Mouse (Mus musculus): Measurements from ENCODE around the gene Shank3. TPM values are rescaled to one million over a fixed set of nuclear protein-coding genes. Genes with fewer than 3 reads are reported as not detected.

Shank3 gene
- total RNA-seq, 2 experiments from 2014 or later = 220 TPM

DNA sequence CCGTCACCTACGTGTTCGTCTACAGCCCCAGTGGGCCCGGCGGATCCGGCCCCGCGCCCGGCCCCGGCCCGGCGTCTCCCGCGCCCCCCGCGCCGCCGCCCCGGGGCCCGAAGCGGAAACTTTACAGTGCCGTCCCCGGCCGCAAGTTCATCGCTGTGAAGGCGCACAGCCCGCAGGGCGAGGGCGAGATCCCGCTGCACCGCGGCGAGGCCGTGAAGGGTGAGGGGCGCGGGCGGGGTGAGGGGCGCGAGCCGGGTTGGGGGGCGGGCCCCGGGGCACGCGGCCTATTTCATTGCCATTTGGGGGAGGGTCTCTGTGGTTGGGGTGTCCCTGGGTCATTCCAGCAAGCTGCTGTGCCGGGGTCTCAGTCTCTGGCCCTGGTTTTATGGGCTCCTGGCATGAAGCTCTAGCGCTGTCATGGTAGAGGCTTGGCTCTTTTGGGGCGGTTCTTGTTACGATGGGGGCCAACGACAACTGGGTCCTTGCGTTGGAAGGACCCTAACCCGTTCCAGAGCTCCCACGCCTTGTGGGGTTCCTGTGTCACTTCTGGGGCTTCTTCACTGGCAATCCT, 24.7 kb downstream of the Shank3 start:
- DNase-seq (ENCODE audit: low spot score in 2 of 2) = no peak

DNA sequence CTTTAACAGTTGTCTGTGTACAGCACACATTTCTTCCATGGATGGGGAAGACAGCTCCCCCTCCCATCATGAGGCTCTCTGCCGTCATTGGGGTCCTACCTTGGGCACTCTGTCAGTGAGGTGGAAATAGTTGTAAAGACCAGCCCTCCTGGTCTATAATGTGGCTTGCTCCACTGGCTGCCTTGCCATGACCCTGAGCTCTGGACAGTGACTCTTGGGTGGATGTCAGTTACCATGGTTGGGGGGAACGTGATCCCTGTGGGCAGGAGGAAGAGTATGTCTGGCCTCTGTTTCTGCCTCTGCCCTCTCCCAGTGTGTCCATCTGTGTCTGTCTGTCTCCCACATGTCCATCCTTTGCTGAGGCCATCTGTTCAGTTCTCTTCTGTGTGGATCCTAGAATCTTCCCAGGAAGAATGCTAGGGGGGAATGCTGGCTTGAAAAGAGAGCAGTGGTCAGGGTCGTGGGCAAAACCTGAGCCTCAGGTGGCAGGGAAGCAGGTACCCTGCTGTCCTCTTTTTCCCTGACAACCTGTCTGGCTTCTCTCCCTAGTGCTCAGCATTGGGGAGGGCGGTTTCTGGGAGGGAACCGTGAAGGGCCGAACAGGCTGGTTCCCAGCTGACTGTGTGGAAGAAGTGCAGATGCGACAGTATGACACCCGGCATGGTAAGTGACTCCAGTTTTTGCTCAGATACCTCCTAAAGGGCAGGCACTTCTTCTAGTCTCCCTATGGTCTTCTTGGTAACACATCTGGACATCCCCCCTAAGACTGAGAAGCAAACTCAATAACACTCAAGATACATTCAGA, 25.4 kb downstream of the Shank3 start:
- no peak for DNase-seq (ENCODE audit: low spot score in 2 of 2)

DNA sequence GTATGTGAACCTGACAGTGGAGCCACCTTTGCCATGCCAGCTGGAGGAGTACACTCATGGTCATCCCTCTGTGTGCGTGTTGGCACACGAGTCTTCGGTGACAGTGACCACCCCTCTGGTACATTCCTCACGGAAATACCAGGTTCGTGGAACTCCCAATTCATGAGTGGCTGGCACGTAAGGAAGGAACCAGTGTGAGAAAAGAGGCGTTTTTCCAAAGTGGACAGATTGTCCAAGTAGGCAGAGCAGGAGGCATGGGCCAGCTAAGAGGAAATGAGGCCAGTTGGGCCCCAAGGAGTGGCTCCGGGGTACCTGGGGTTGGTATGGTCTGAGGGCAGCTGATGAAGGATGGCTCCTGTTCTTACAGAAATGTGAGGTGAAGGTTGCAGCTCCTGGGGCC, 26.0 kb downstream of the Shank3 start:
- DNase-seq (ENCODE audit: low spot score in 2 of 2) = no peak

DNA sequence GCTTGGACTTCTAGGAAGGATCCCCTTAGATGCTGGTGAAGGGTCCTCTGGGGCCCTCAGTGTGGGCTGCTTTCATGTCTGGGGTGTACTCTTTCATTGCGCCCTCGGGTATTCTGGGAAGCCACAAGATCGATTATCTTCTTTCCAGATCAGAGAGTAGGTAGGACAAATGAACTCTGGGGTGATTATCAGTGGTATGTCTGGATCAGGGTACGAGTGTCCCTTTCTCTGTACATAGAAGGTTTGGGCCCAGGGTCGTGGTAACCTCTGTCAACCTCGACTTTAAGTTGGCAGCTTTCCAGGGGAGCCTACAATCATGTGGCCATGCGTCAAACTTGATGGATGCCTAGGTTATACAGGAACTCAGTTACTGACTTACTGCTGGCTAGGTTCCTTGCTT, 26.5 kb downstream of the Shank3 start:
- DNase-seq (ENCODE audit: low spot score in 2 of 2) = no peak

DNA sequence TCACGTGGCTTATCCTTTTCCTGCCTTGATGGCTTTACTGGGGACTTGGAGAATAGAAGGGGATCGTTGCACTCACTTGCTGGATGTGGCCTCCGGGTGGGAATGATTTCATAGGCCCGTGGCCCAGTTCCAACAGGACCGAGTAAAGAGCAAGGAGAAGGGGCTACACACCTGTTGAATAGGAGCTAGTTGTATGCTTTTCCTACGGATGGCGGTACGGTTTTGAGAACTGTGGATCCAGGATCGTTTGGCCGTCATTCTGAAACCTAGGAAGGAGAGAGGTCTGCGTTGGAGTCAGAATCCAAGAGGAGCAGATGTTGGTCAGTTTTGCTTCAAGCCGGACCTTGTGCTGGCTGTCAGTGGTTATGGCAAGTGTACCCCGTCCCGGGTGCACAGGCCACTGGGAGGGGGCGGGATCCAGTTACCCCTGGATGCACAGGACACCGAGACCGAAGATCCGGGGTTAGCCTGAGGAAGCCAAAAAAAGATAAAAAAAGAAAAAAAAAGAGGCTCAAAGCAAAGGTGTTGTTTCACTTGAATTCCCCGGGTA, 27.4 kb downstream of the Shank3 start:
- DNase-seq (ENCODE audit: low spot score in 2 of 2) = no peak

DNA sequence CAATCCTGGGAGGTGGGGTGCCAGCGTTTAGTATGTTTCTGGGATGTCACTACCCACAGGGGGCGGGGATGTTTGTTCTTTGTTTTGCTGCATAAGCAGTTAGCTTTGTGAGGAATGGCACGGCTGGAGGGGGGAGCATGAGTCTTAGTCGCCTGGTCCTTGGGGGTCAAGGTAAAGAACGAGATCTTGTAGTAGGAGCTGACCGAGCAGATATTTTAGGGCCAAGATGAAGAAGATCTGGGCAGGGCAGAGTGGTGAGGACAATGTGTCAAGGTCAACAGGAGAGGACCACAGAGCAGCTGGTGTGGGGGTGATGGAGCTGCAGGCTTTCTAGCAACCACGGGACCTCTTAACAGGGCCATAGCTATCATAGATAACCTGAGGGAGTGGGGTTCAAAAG, 28.0 kb downstream of the Shank3 start:
- no peak for DNase-seq (ENCODE audit: low spot score in 2 of 2)

DNA sequence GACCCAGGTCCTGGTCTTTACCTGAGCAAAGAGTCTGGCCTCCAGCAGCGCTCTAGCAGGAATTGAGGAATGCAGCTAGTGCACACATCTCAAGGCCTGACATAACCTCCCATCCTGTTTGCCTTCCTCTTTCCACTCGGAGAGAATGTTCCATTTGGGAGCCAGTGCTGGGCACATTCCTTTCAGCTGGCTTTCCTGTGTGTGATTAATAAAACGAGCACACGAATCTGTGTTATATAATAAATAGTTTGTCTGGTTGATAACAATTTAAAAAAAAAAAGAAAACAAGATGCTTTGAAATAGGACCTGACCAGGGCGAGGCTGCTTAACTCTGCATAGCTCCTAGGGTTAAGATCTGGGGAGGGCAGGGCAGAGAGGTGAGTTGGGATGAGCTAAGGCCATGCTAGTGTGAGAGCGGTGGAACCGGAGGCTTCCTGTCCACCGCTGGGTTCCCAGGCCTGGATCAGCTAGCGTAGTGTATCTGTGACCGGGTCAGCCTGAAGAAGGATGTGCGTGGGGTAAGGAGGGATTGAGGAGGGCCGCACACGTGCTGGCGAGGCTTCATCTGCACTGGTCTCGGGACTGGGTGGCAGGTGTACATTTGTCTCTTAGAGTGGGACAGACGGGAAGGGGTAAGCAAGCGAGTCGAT, 28.9 kb downstream of the Shank3 start:
- no peak for DNase-seq (ENCODE audit: low spot score in 2 of 2)

DNA sequence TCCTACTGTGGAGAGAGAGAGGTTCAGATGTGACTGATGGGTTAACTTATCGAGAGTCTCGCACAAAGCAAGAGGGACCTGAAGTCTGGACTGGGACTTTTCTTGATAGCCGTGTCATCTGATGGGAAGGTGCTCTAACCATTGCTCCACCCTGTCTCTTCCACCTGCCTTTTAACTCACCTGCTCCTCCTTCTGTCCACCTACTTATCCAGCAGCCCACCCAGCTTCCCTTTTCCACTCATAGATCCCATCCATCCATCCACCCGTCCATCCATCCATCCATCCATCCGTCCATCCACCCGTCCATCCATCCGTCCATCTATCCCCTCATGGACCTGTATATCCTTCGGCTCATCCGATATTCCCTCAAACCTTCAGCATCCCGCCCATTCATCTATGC, 29.5 kb downstream of the Shank3 start:
- DNase-seq (ENCODE audit: low spot score in 2 of 2) = no peak

DNA sequence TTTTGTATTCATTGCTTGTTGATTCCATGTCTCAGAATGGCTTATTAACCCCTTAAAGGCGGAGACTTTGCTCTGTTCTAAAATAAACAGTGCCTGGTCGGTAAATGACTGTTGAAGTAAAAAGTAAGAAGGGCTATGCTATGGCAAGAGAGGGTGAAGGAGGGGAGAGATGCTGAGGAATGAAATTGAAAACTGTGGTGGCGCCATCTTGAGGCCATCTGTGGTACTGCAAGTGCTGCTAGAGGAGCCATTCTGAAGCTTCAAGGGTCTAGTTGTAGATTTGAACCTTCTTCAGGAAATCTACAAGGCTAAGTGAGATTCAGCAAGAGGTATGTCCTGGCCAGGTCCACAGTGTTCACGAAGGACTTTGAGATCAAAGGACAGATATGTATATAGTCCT, 30.9 kb downstream of the Shank3 start:
- DNase-seq (ENCODE audit: low spot score in 2 of 2) = peak; percentile 77 to 84

DNA sequence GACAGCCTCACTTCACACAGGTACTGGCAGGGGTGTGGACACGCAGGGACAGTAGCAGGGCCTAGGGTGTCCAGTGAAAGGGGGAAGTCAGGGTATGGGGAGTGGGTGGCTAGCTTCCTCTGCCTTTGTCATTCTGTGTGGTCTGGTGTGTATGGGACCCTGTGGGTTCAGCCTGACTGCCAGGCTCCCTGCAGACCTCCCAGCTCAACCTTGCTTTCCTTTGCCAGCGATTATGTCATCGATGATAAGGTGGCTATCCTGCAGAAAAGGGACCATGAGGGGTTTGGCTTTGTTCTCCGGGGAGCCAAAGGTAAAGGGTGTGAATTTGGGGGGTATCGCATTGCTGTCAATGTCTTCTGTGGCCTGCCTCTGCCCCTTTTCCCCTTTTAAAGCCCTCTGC, 32.0 kb downstream of the Shank3 start:
- no peak for DNase-seq (ENCODE audit: low spot score in 2 of 2)

DNA sequence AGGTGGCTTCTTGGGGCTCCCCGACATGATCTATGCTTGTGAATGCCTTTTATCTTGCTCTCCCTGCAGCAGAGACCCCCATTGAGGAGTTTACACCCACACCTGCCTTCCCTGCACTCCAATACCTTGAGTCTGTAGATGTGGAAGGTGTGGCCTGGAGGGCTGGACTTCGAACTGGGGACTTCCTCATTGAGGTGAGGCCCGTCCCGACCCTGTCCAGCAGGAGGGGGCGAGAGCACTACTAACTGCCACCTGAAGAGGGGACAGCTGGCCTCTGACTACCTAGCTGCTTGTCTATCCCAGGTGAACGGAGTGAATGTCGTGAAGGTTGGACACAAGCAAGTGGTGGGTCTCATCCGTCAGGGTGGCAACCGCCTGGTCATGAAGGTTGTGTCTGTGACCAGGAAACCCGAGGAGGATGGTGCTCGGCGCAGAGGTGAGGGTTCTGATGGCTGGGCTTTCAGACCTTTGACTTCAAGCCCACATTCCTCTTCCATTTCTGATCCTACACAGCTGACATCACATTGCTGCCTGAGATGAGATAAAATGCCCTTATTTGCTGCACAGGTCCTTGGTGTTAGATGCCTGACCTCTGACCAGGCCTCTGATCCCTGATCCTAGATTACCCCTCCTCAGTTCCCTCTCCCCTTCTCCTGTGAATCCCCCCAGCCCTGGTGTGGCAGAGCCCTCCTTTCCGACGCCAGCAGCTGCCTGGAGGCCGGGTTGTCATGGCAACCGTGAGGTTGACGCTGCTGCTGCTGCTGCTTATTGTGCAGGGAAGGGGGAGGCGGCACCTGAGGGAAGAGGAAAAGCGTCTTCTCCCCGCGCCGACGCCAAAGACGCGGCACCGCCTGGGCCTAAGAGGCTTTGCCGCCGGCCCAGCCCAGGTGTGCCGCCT, 32.9 kb downstream of the Shank3 start:
- peak; percentile 87 to 89 for DNase-seq (ENCODE audit: low spot score in 2 of 2)

DNA sequence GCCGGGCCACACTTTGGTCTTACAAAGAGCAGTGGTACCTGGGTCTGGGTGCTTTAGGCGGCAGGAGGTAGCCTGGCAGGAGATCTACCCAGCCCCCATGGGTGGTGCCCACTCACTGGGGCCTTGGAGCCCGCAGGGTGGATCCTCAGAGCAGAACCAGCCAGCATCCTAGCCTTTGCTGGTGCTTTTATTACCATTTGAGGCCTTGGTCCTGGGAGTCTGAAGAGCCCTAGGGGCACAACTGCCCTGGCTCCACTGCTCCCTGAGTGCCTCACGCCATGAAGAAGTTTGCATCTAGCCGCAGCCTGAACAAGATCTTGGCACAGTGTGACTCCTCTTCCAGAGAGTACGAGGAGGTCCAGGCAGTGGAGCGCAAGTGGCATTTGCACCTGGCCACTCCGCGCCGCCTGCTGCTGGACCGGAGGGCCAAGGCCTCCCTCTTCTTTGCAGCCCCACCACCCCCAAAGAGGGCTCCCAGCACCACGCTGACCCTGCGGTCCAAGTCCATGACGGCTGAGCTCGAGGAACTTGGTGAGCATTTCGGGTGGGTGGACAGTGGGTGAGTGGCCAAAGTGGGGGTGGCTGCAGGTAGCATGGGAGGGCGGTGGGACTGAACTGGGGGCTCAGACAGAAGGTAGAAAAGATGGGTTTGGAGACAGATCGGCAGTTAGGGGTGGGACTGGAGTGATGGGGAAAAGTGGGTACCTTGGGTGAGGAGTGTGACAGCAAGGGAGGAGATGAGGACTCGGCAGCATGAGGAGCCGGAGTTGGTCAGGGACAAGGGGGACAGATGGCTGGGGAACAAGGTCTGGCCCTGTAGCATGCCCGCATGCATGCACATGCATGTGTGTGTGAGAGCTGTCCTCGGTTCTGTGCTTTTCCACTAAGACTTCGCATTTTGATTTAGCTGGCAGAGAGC, 33.8 kb downstream of the Shank3 start:
- no peak for DNase-seq (ENCODE audit: low spot score in 2 of 2)

DNA sequence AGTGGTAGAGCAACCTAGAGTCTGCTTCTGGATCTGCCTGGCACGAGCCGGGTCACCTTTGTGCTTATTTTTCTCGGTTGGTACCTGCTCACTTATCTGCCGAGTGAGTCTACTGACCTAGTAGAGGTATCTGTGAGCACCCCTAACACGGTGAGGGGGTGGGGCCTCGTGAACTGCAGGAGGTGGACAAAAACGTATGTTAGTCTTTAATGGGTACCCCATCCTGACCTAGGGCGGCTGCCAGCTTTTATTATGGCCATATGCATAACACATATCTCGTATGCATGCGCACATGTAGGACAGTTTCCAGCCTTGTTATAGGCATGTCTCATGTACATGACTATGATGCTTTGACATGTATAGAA, 34.4 kb downstream of the Shank3 start:
- DNase-seq (ENCODE audit: low spot score in 2 of 2) = no peak

DNA sequence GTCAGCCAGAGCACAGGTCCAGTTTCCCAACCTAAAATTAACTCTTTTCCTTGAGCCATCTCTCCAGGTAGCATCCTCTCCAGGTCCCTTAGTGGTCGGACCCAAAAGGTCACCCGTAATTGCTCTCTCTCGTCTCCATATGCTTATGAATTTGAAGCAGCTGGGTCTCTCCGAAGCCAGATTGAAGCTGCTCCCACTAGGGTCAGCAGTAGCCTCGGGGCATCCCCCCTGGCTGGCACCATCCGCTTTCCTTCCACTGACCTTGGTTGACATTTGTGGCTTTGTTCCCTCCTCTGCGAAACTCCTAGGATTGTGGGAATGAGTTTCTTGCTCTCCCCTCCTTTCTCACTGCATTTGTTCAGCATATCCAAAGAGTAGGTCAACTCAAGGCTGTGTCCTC, 44.7 kb downstream of the Shank3 start:
- DNase-seq (ENCODE audit: low spot score in 2 of 2) = no peak

DNA sequence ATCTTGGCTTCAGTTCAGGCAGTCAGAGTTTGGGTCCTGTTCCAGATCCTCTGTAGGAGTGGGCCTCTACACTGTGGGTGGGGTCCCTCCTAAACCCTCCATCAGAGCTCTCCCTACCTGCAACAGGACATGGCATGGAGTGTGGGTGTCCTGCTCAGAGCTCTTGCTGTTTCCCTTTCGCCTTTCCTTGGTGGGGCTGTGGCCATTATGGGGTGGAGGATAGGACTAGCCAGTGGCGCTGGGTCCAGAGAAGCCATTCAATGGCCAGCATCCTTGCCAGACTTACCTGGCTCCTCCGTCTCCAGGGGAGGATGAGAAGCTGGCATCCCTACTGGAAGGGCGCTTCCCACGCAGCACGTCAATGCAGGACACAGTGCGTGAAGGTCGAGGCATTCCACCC, 47.9 kb downstream of the Shank3 start:
- DNase-seq (ENCODE audit: low spot score in 2 of 2) = no peak

DNA sequence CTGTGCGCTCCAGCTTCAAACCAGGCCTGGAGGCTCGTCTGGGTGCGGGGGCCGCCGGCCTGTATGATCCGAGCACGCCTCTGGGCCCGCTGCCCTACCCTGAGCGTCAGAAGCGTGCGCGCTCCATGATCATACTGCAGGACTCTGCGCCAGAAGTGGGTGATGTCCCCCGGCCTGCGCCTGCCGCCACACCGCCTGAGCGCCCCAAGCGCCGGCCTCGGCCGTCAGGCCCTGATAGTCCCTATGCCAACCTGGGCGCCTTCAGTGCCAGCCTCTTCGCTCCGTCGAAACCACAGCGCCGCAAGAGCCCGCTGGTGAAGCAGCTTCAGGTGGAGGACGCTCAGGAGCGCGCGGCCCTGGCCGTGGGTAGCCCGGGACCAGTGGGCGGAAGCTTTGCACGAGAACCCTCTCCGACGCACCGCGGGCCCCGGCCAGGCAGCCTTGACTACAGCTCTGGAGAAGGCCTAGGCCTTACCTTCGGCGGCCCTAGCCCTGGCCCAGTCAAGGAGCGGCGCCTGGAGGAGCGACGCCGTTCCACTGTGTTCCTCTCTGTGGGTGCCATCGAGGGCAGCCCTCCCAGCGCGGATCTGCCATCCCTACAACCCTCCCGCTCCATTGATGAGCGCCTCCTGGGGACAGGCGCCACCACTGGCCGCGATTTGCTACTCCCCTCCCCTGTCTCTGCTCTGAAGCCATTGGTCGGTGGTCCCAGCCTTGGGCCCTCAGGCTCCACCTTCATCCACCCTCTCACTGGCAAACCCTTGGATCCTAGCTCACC, 48.6 kb downstream of the Shank3 start:
- no peak for DNase-seq (ENCODE audit: low spot score in 2 of 2)

DNA sequence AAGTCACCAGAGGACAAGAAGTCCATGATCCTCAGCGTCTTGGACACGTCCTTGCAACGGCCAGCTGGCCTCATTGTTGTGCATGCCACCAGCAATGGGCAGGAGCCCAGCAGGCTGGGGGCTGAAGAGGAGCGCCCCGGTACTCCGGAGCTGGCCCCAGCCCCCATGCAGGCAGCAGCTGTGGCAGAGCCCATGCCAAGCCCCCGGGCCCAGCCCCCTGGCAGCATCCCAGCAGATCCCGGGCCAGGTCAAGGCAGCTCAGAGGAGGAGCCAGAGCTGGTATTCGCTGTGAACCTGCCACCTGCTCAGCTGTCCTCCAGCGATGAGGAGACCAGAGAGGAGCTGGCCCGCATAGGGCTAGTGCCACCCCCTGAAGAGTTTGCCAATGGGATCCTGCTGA, 49.4 kb downstream of the Shank3 start:
- no peak for DNase-seq (ENCODE audit: low spot score in 2 of 2)

DNA sequence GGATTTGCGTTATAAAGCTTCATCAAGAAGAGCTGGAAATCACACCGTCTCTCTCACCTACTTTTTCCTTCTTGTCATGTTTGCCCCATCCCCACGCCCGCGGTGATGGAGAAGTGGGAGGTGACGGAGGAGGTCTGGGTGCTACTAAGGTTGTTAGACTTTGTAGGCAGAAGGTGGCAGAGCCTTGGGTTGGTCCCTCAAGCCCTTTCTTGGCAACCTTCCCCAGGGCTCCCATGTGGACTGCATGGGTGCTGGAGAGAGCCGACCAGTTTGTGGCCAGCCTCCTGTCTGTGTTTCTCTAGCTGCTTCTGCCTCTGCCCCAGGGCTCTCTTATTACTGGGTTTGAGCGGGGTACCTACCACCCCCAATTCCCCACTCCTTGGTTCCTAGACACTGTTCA, 51.1 kb downstream of the Shank3 start:
- DNase-seq (ENCODE audit: low spot score in 2 of 2) = no peak

DNA sequence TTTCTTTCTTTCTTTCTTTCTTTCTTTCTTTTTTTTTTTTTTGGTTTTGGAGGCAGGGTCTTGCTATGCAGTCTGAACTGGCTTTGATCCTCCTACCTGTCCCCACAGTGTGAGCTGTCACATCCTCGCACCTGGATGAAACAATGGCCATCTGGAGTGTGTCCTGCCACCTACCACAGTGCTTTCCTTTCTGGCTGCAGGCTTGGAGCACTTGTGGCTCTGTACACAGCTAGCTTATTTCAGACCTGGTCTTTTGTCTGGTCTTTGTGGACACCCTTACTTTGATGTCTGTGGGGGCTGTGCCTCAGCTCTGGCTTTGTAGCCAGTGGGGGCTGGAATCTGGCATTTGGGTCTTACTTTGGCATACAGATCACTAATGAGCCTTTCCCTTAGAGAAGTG, 52.3 kb downstream of the Shank3 start:
- no peak for DNase-seq (ENCODE audit: low spot score in 2 of 2)

DNA sequence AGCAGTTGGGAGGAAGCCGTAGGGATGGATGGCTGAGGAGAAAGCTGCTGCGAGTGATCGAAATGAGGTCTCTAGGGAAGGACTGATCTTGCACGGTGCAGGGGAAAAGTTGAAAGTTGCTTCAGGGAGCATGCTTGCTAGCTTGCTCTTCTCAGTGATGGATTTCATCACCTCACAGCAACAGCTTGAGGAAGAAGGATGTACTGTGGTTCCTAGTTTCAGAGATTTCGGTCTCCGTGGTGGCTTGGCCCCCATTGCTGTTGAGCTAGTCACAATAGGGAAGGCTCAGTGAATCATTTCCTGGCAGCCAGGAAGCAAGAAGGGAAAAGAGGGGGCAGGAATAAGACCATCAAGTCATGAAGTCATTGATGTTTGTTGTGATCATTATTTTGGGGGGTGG, 56.2 kb downstream of the Shank3 start:
- no peak for DNase-seq (ENCODE audit: low spot score in 2 of 2)

Measured in left cerebral cortex, adult 18-20 months (tissue).